Mouse (Mus musculus): ENCODE data around the gene Disp2. TPM values are rescaled to one million over a fixed set of nuclear protein-coding genes. Genes with fewer than 3 reads are reported as not detected.

The Disp2 gene
- polyA plus RNA-seq, 1 experiment from 2014 or later: 18.0 TPM

DNA sequence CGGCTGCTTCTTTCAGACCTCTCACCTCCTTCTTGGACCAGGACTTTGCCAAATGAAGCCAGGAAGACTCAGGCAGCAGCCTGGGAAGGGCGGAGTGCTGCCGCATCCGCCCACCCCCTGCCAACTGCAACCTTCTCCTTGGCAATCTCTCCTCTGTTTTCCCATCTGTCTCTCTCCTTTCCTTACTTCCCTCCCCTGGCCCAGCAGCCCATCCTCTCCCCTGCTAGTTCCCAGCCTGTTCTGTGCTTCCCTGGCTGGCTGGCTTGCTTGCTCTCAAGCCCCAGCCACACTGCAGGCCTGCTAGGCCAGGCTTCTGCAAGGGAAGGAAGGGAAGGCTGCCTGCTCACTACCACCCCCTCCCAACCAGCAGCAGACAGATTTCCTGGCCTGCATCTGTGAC, 3.7 kb upstream of the Disp2 start:
- Histone ChIP-seq H3K4me1 (ENCODE audit: control insufficient read depth, insufficient read depth, low read length) (peaks cover 13% of the 10 kb centered on the region), H3K9ac (ENCODE audit: low read length) (no peak overlapping the region), H3K27ac (ENCODE audit: low read depth, low read length) (peak overlapping the region; percentile 76), H3K4me2 (ENCODE audit: low read length) (no peak overlapping the region), H3K9me3 (replicated peaks; ENCODE audit: control insufficient read depth, low read length) (no peaks in the 10 kb centered on the region), H3K4me3 (ENCODE audit: low read depth, low read length) (no peak overlapping the region), H3K27me3 (replicated peaks; ENCODE audit: control insufficient read depth, insufficient read depth, low read length) (no peaks in the 10 kb centered on the region), H3K36me3 (ENCODE audit: control insufficient read depth, insufficient read depth, low read length) (no peaks in the 10 kb centered on the region)
- 51% methylated on average over 3 of the region's 4 CpGs for WGBS
- DNase-seq (ENCODE audit: low spot score) (peak; percentile 72), ATAC-seq (peak; percentile 50; the same call in 1 of the 2 replicates)

DNA sequence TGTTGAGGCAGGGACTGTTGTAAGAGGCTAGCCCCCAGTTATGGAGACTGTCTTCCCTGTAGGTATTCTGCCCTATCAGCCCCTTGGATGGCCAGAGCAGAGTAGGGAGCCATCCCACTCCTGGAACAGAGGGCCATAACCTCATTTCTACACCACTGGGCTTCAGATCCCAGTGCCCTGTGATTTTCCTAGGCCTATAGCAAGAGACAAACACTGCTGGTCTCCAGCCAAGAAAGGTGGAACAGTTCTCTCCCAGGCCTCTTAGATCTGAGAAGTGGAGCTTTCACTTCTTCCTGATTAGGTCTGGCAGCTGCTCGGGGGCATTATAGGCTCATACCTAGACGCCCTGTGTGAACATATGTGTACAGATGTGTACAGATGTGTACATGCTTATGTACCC, 3.2 kb upstream of the Disp2 start:
- Histone ChIP-seq H3K4me1 (ENCODE audit: control insufficient read depth, insufficient read depth, low read length) (peaks cover 13% of the 10 kb centered on the region), H3K4me3 (ENCODE audit: low read depth, low read length) (no peak overlapping the region), H3K9me3 (replicated peaks; ENCODE audit: control insufficient read depth, low read length) (no peaks in the 10 kb centered on the region), H3K9ac (ENCODE audit: low read length) (no peak overlapping the region), H3K27ac (ENCODE audit: low read depth, low read length) (peak overlapping the region; percentile 76), H3K4me2 (ENCODE audit: low read length) (no peak overlapping the region), H3K27me3 (replicated peaks; ENCODE audit: control insufficient read depth, insufficient read depth, low read length) (no peaks in the 10 kb centered on the region), H3K36me3 (ENCODE audit: control insufficient read depth, insufficient read depth, low read length) (no peaks in the 10 kb centered on the region)
- DNase-seq (ENCODE audit: low spot score): no peak
- no peak for ATAC-seq
- 60% methylated on average over 2 of the region's 2 CpGs for WGBS

DNA sequence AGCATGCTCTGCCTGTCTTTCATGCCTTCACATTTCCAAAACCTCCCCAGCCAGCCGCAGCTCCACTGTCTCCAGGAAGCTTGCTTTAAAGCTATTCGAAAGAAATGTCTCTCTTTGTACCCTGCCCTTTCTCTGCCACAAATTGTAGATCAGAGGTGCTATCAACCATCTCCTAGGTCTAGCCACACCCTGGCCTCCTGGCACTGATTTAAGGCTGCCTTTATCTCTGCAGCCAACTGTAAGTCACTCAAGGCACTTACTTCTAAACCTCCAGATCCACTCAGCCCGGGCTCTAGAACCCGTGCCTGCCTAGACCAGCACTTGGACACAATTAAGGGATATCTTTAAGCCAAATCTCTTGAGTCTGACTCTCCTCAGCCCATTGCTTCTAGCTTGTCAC, 1.1 kb upstream of the Disp2 start:
- H3K27me3 ChIP-seq (replicated peaks; ENCODE audit: control insufficient read depth, insufficient read depth, low read length): no peaks in the 10 kb centered on the region
- WGBS: 84% methylated on average over 4 of the region's 4 CpGs

DNA sequence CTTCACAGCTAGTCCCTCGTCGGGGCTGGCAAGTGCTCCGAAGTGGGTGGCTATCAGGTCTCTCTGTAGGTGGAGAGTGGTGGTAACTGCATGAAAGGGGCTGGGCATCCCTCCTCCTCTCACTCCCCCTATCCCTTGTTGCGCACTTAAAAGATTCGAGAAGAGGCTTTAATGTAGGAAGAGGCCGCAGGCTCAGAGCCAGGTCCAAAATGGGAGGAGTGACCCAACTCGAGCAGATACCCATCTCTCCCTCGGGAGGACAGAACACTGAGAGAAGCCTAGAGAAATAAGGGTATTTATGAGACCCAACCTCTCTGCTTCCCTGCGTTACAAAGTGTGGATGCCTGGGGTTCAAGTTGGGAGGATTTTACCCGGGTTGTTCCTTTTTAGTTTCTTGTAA, 454 bp upstream of the Disp2 start:
- peak overlapping the region; percentile 71 for H3K9ac ChIP-seq (ENCODE audit: low read length)
- peak overlapping the region; percentile 69 for H3K4me2 ChIP-seq (ENCODE audit: low read length)
- H3K4me1 ChIP-seq (ENCODE audit: control insufficient read depth, insufficient read depth, low read length): peaks cover 13% of the 10 kb centered on the region
- peak overlapping the region; percentile 45 for H3K4me3 ChIP-seq (ENCODE audit: low read depth, low read length)
- no peaks in the 10 kb centered on the region for H3K27me3 ChIP-seq (replicated peaks; ENCODE audit: control insufficient read depth, insufficient read depth, low read length)
- H3K27ac ChIP-seq (ENCODE audit: low read depth, low read length): peak overlapping the region; percentile 76
- 7% methylated on average over 10 of the region's 10 CpGs for WGBS
- DNase-seq (ENCODE audit: low spot score) (no peak), ATAC-seq (peak; percentile 25)
- no peaks in the 10 kb centered on the region for H3K9me3 ChIP-seq (replicated peaks; ENCODE audit: control insufficient read depth, low read length)
- H3K36me3 ChIP-seq (ENCODE audit: control insufficient read depth, insufficient read depth, low read length): no peaks in the 10 kb centered on the region

More for the DNA sequence above, 1.1 kb upstream of the Disp2 start:
- Histone ChIP-seq H3K4me2 (ENCODE audit: low read length) (no peak overlapping the region), H3K9me3 (replicated peaks; ENCODE audit: control insufficient read depth, low read length) (no peaks in the 10 kb centered on the region), H3K9ac (ENCODE audit: low read length) (no peak overlapping the region), H3K36me3 (ENCODE audit: control insufficient read depth, insufficient read depth, low read length) (no peaks in the 10 kb centered on the region), H3K4me3 (ENCODE audit: low read depth, low read length) (no peak overlapping the region), H3K27ac (ENCODE audit: low read depth, low read length) (no peak overlapping the region), H3K4me1 (ENCODE audit: control insufficient read depth, insufficient read depth, low read length) (peaks cover 13% of the 10 kb centered on the region)
- DNase-seq (ENCODE audit: low spot score) (no peak), ATAC-seq (no peak)

DNA sequence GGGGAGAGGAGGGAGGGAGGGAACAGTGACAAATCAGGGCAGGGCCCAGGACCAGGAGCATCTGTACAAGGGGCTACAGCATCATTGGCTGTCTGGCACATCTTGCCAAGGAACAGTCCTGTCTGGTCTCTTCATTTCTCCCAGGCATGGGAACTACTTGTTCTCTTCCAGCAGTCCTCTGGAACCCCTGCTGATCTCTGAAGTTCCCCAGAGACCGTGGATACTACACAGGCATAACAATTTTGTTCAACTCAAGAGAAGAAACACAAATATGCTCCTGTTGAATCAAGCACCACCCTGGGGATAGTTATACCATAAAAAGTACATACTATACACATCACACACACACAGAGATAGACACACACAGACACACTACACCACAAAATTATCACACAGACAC, 1.6 kb downstream of the Disp2 start:
- WGBS: 37% methylated on average over 1 of the region's 1 CpGs
- Histone ChIP-seq H3K9ac (ENCODE audit: low read length) (no peak overlapping the region), H3K4me2 (ENCODE audit: low read length) (peak overlapping the region; percentile 69; the same call in 1 of the 2 replicates), H3K9me3 (replicated peaks; ENCODE audit: control insufficient read depth, low read length) (no peaks in the 10 kb centered on the region), H3K4me3 (ENCODE audit: low read depth, low read length) (no peak overlapping the region), H3K27ac (ENCODE audit: low read depth, low read length) (no peak overlapping the region), H3K27me3 (replicated peaks; ENCODE audit: control insufficient read depth, insufficient read depth, low read length) (no peaks in the 10 kb centered on the region), H3K4me1 (ENCODE audit: control insufficient read depth, insufficient read depth, low read length) (peaks cover 7% of the 10 kb centered on the region), H3K36me3 (ENCODE audit: control insufficient read depth, insufficient read depth, low read length) (no peaks in the 10 kb centered on the region)
- DNase-seq (ENCODE audit: low spot score) (no peak), ATAC-seq (no peak)

DNA sequence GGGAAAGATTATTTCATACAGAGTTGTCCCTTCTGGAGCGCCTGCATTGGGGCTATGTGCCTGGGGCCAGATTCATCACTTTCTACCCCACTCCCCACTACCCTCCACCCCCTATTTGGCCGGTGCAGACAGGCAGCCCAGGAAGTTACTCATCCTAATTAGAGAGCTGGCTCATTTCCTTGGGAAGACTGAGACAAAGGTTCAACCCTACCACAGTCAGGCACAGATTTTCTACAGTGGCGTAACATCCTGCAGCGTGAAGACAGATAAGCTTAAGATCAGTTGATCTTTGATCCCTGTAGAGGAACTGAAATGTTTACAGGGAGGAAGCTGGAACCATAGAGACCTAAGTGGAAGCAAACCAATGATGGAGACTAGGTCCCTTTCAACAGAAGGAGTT, 2.8 kb downstream of the Disp2 start:
- Histone ChIP-seq H3K4me3 (ENCODE audit: low read depth, low read length) (no peak overlapping the region), H3K4me1 (ENCODE audit: control insufficient read depth, insufficient read depth, low read length) (peaks cover 5% of the 10 kb centered on the region), H3K27ac (ENCODE audit: low read depth, low read length) (no peak overlapping the region), H3K4me2 (ENCODE audit: low read length) (no peak overlapping the region), H3K27me3 (replicated peaks; ENCODE audit: control insufficient read depth, insufficient read depth, low read length) (no peaks in the 10 kb centered on the region), H3K9me3 (replicated peaks; ENCODE audit: control insufficient read depth, low read length) (no peaks in the 10 kb centered on the region), H3K36me3 (ENCODE audit: control insufficient read depth, insufficient read depth, low read length) (peaks cover 2% of the 10 kb centered on the region; the same call in 1 of the 2 replicates), H3K9ac (ENCODE audit: low read length) (no peak overlapping the region)
- DNase-seq (ENCODE audit: low spot score): no peak
- no peak for ATAC-seq
- 75% methylated on average over 4 of the region's 4 CpGs for WGBS

DNA sequence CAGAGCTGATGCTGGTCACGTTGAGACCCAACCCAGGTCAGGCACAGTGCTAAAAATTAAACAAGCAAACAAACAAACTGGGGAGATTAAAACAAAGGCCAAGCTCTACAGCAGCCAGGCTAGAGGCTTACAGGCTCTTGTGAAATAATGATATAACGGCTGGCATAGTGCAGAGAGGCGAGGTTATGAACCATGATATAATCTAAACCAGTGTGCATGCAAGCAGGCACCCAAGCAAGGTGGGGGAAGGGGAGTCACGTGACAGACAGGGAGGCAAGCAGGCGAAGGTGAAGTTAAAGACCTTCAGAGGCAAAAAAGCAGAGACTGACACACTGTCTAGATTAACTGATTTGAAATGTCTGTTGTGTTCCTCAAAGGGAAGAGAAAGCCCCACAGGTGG, 3.6 kb downstream of the Disp2 start:
- Histone ChIP-seq H3K27me3 (replicated peaks; ENCODE audit: control insufficient read depth, insufficient read depth, low read length) (no peaks in the 10 kb centered on the region), H3K27ac (ENCODE audit: low read depth, low read length) (no peak overlapping the region), H3K36me3 (ENCODE audit: control insufficient read depth, insufficient read depth, low read length) (peaks cover 3% of the 10 kb centered on the region; the same call in 1 of the 2 replicates), H3K9ac (ENCODE audit: low read length) (no peak overlapping the region), H3K4me3 (ENCODE audit: low read depth, low read length) (no peak overlapping the region), H3K4me2 (ENCODE audit: low read length) (no peak overlapping the region), H3K4me1 (ENCODE audit: control insufficient read depth, insufficient read depth, low read length) (peaks cover 5% of the 10 kb centered on the region), H3K9me3 (replicated peaks; ENCODE audit: control insufficient read depth, low read length) (no peaks in the 10 kb centered on the region)
- 72% methylated on average over 5 of the region's 5 CpGs for WGBS
- no peak for ATAC-seq
- no peak for DNase-seq (ENCODE audit: low spot score)

DNA sequence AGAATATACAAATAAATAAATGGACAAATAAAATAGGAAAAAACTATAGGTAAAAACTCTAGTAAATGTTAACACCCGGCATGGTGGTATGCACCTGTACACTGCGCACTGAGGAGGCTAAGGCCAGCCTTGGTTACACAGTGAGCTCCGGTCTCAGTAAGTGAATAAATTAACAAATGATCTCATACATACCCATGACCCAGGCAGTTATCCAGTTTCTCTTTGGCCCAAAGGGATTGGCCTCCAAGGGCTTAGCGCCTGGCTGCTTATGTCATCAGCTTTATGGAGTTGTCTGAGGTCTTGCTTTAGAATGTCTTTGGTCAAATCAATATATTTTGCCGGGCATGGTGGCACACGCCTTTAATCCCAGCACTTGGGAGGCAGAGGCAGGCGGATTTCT, 4.1 kb downstream of the Disp2 start:
- DNase-seq (ENCODE audit: low spot score) (no peak), ATAC-seq (no peak)
- H3K27me3 ChIP-seq (replicated peaks; ENCODE audit: control insufficient read depth, insufficient read depth, low read length): no peaks in the 10 kb centered on the region
- H3K9ac ChIP-seq (ENCODE audit: low read length): no peak overlapping the region
- H3K4me3 ChIP-seq (ENCODE audit: low read depth, low read length): no peak overlapping the region
- 89% methylated on average over 7 of the region's 7 CpGs for WGBS
- H3K27ac ChIP-seq (ENCODE audit: low read depth, low read length): no peak overlapping the region
- H3K4me1 ChIP-seq (ENCODE audit: control insufficient read depth, insufficient read depth, low read length): peaks cover 5% of the 10 kb centered on the region
- H3K9me3 ChIP-seq (replicated peaks; ENCODE audit: control insufficient read depth, low read length): no peaks in the 10 kb centered on the region
- H3K36me3 ChIP-seq (ENCODE audit: control insufficient read depth, insufficient read depth, low read length): peaks cover 3% of the 10 kb centered on the region; the same call in 1 of the 2 replicates
- H3K4me2 ChIP-seq (ENCODE audit: low read length): no peak overlapping the region

DNA sequence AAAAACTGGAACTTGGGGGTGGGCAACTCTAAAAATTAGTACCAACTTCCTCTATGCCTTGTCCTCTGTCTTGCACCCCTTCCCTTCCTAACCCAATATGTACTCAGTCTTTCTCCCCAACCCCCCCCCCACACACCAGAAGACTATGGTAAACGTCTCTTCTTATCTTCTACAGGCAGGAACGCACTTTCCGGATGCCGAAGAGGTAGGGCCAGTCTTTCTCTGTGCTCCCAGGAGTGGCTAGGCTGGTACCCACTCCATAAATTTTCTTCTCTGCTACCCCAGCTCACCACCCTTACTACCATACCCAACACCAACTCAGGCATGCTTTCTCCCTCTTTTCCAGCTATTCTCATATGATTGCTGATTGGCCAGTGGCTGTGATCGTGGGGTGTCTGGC, 7.0 kb downstream of the Disp2 start:
- H3K27me3 ChIP-seq (replicated peaks; ENCODE audit: control insufficient read depth, insufficient read depth, low read length): no peaks in the 10 kb centered on the region
- 88% methylated on average over 5 of the region's 5 CpGs for WGBS
- H3K4me3 ChIP-seq (ENCODE audit: low read depth, low read length): no peak overlapping the region
- H3K9me3 ChIP-seq (replicated peaks; ENCODE audit: control insufficient read depth, low read length): no peaks in the 10 kb centered on the region
- DNase-seq (ENCODE audit: low spot score) (no peak), ATAC-seq (no peak)
- H3K36me3 ChIP-seq (ENCODE audit: control insufficient read depth, insufficient read depth, low read length): peaks cover 7% of the 10 kb centered on the region; the same call in 1 of the 2 replicates
- H3K9ac ChIP-seq (ENCODE audit: low read length): no peak overlapping the region
- H3K4me2 ChIP-seq (ENCODE audit: low read length): no peak overlapping the region
- no peak overlapping the region for H3K27ac ChIP-seq (ENCODE audit: low read depth, low read length)
- peaks cover 4% of the 10 kb centered on the region for H3K4me1 ChIP-seq (ENCODE audit: control insufficient read depth, insufficient read depth, low read length)
